Comparison of ENCODE assay signal across 17 mouse cellular contexts in genomic region chr2:81734031-81734430, GRCm38 (mm10).
"Had no signal": no experiment of that assay in that cellular context is flagged by ENCODE, and none has a peak within 500 bp of the region (broad histone marks: within the 10 kb centered on the region; RNA-seq: fewer than 3 reads in every experiment).

No protein-coding gene starts in this region.

- DNase-seq: kidney, adult 11 months; kidney, adult 8-10 months; kidney, postnatal 10 days; kidney, postnatal 36 days; liver, embryonic 13.5 days; lung, adult 2 months; midbrain, embryonic 14.5 days; retina, postnatal 1 day; right cerebral cortex, postnatal 25 days; spleen, adult 18-20 months; thymus, adult 18-20 months; thymus, postnatal 36 days had no signal

- H3K27me3 ChIP-seq: intestine, embryonic 15.5 days; kidney, embryonic 15.5 days; liver, embryonic 13.5 days; stomach, embryonic 15.5 days had no signal

- H3K4me2 ChIP-seq: intestine, embryonic 15.5 days; kidney, embryonic 15.5 days; liver, embryonic 13.5 days; midbrain, embryonic 11.5 days; stomach, embryonic 15.5 days had no signal

- H3K9ac ChIP-seq: intestine, embryonic 15.5 days; kidney, embryonic 15.5 days; liver, embryonic 13.5 days; stomach, embryonic 15.5 days had no signal

- H3K9me3 ChIP-seq: intestine, embryonic 15.5 days; kidney, embryonic 15.5 days; liver, embryonic 13.5 days; stomach, embryonic 15.5 days had no signal

- H3K27ac ChIP-seq: intestine, embryonic 15.5 days; kidney, embryonic 15.5 days; left cerebral cortex, adult 2 months; liver, embryonic 13.5 days; stomach, embryonic 15.5 days had no signal

- H3K4me1 ChIP-seq: intestine, embryonic 15.5 days; kidney, embryonic 15.5 days; liver, embryonic 13.5 days; stomach, embryonic 15.5 days had no signal

- H3K4me3 ChIP-seq: intestine, embryonic 15.5 days; kidney, embryonic 15.5 days; left cerebral cortex, adult 2 months; liver, embryonic 13.5 days; stomach, embryonic 15.5 days had no signal

- H3K36me3 ChIP-seq: intestine, embryonic 15.5 days; kidney, embryonic 15.5 days; liver, embryonic 13.5 days; stomach, embryonic 15.5 days had no signal
